Comparison of ENCODE assay signal across 8 mouse cellular contexts in genomic region chr3:107758176-107758575, GRCm38 (mm10). TPM values are rescaled to one million over a fixed set of nuclear protein-coding genes. Genes with fewer than 3 reads are reported as not detected.
DNase-seq lines count a peak whose midpoint lies in the region; ATAC-seq and TF ChIP-seq lines count a peak whose summit lies in the region.

No protein-coding gene starts in this region.

- H3K27me3 ChIP-seq in lung, embryonic 15.5 days: peaks cover 5% of the 10 kb centered on the region
- H3K27me3 ChIP-seq in intestine, postnatal 0 days (replicated peaks; ENCODE audit: control insufficient read depth, insufficient read depth, low read length): peaks cover 43% of the 10 kb centered on the region; the same call in 1 of the 2 replicates
- no peaks in the 10 kb centered on the region for H3K27me3 ChIP-seq in stomach, embryonic 14.5 days (ENCODE audit: control insufficient read depth, insufficient read depth, low read length)

- H3K9me3 ChIP-seq in lung, embryonic 15.5 days: no peaks in the 10 kb centered on the region
- H3K9me3 ChIP-seq in intestine, postnatal 0 days (ENCODE audit: control insufficient read depth): no peaks in the 10 kb centered on the region
- H3K9me3 ChIP-seq in stomach, embryonic 14.5 days (ENCODE audit: control insufficient read depth, low read depth, low read length): no peaks in the 10 kb centered on the region

- peaks cover 6% of the 10 kb centered on the region; the same call in 1 of the 2 replicates for H3K36me3 ChIP-seq in lung, embryonic 15.5 days
- peaks cover 7% of the 10 kb centered on the region; the same call in 1 of the 2 replicates for H3K36me3 ChIP-seq in intestine, postnatal 0 days (ENCODE audit: control insufficient read depth, insufficient read depth)
- H3K36me3 ChIP-seq in stomach, embryonic 14.5 days (ENCODE audit: control insufficient read depth, insufficient read depth, low read length): peaks cover 5% of the 10 kb centered on the region; the same call in 1 of the 2 replicates

- H3K9ac ChIP-seq in lung, embryonic 15.5 days: no peak overlapping the region
- 0 out of 2 replicates have a peak overlapping the region, but pooled peaks have one; percentile 31 for H3K9ac ChIP-seq in intestine, postnatal 0 days (ENCODE audit: low read depth, low read length)
- no peak overlapping the region for H3K9ac ChIP-seq in stomach, embryonic 14.5 days (replicated peaks; ENCODE audit: low read depth, low read length)

- peak overlapping the region; percentile 71 for H3K4me3 ChIP-seq in lung, embryonic 15.5 days
- H3K4me3 ChIP-seq in intestine, postnatal 0 days (ENCODE audit: low read depth, low read length): peak overlapping the region; percentile 66
- H3K4me3 ChIP-seq in stomach, embryonic 14.5 days (ENCODE audit: low read depth, low read length): peak overlapping the region; percentile 75; the same call in 1 of the 2 replicates

- 55% methylated on average over 2 of the region's 2 CpGs for WGBS in lung, embryonic 15.5 days
- 51% methylated on average over 2 of the region's 2 CpGs for WGBS in intestine, postnatal 0 days
- 58% methylated on average over 2 of the region's 2 CpGs for WGBS in stomach, embryonic 14.5 days

- peak; percentile 20 for DNase-seq in cerebellum, adult 9-10 months
- DNase-seq in cerebellum, adult 11 months: no peak
- no peak for DNase-seq in lung, postnatal 14 days
- no peak for DNase-seq in layer of hippocampus, postnatal 36 days
- no peak for DNase-seq in layer of hippocampus, adult 9-11 months

- no peak for TF ChIP-seq CTCF in intestine, postnatal 0 days (IDR thresholded peaks at IDR 0.05; ENCODE audit: low read depth)

- H3K27ac ChIP-seq in lung, embryonic 15.5 days: no peak overlapping the region
- no peak overlapping the region for H3K27ac ChIP-seq in intestine, postnatal 0 days (ENCODE audit: low read depth, low read length)
- H3K27ac ChIP-seq in stomach, embryonic 14.5 days (ENCODE audit: low read length): no peak overlapping the region

- peaks cover 24% of the 10 kb centered on the region for H3K4me1 ChIP-seq in lung, embryonic 15.5 days
- H3K4me1 ChIP-seq in intestine, postnatal 0 days (replicated peaks; ENCODE audit: control insufficient read depth, insufficient read depth, low read length): 0 out of 2 replicates have a peak, but pooled peaks cover 4% of the 10 kb centered on the region
- H3K4me1 ChIP-seq in stomach, embryonic 14.5 days (ENCODE audit: control insufficient read depth, insufficient read depth, low read length): peaks cover 20% of the 10 kb centered on the region

- peak overlapping the region; percentile 84 for H3K4me2 ChIP-seq in lung, embryonic 15.5 days
- peak overlapping the region; percentile 86 for H3K4me2 ChIP-seq in intestine, postnatal 0 days (replicated peaks; ENCODE audit: low read depth)
- H3K4me2 ChIP-seq in stomach, embryonic 14.5 days (replicated peaks; ENCODE audit: low read depth, low read length): peak overlapping the region; percentile 79

- ATAC-seq in lung, embryonic 15.5 days (ENCODE audit: borderline replicate concordance, extremely low read depth, low FRiP score, low TSS enrichment): no peak
- ATAC-seq in intestine, postnatal 0 days: no peak
- no peak for ATAC-seq in stomach, embryonic 14.5 days (ENCODE audit: insufficient number of reproducible peaks, insufficient read depth, low FRiP score, low read depth)

RNA-seq across cellular contexts. Expression of gene Csf1, which starts 2.1 kb away (rescaled TPM):
- polyA plus RNA-seq in lung, embryonic 15.5 days (2015; fragmentation: Nextera tagmentation; extraction: Ambion mirVana): 9.0 and 10.3 TPM in 2 replicates
- polyA plus RNA-seq in intestine, postnatal 0 days (2015; fragmentation: Nextera tagmentation; extraction: Ambion mirVana): 8.6 and 9.2 TPM in 2 replicates
- polyA plus RNA-seq in stomach, embryonic 14.5 days (2014; fragmentation: Nextera tagmentation; extraction: Ambion mirVana): 11.0 and 14.0 TPM in 2 replicates
- total RNA-seq in layer of hippocampus, postnatal 36 days (2021): 10 to 100 TPM; 19.0 to 20.1 TPM
